Mouse (Mus musculus): ENCODE results near the gene Vcl. TPM values are rescaled to one million over a fixed set of nuclear protein-coding genes. Genes with fewer than 3 reads are reported as not detected.

Gene Vcl
- polyA plus RNA-seq, 2 experiments, result 64.1 to 67.4 TPM

GRCm38 (mm10) chr14:21082823-21083222, 153.6 kb downstream of the Vcl start:
- Histone ChIP-seq H3K36me3 (ENCODE audit: control insufficient read depth, insufficient read depth, low read length) (no peaks in the 10 kb centered on the region), H3K4me2 (replicated peaks; ENCODE audit: low read depth, low read length, severe bottlenecking) (no peak overlapping the region), H3K27me3 (ENCODE audit: control insufficient read depth, insufficient read depth, low read length) (no peaks in the 10 kb centered on the region), H3K27ac (replicated peaks; ENCODE audit: low read depth, low read length) (no peak overlapping the region), H3K9me3 (ENCODE audit: control insufficient read depth, low read length) (no peaks in the 10 kb centered on the region), H3K4me1 (ENCODE audit: control insufficient read depth, insufficient read depth, low read length) (peaks cover 24% of the 10 kb centered on the region), H3K4me3 (replicated peaks; ENCODE audit: low read length) (no peak overlapping the region), H3K9ac (ENCODE audit: low read depth, low read length, severe bottlenecking) (no peak overlapping the region)
- ATAC-seq (ENCODE audit: low FRiP score, low read depth) (no peak), DNase-seq (ENCODE audit: low spot score) (no peak)
- no peak for TF ChIP-seq POLR2A (IDR thresholded peaks at IDR 0.05; ENCODE audit: borderline replicate concordance, extremely low read depth, insufficient read depth, insufficient read length)
- 50% methylated on average over 1 of the region's 1 CpGs for WGBS

Other genes starting within 250 kb of the Vcl start
- gene Fut11, start 234.4 kb upstream of the Vcl start, polyA plus RNA-seq (2012; rRNA removed), result 22.6 and 26.7 TPM in 2 replicates
- gene Fut11, start 234.4 kb upstream of the Vcl start, polyA plus RNA-seq (2014; fragmentation: Nextera tagmentation; extraction: Ambion mirVana), result 26.9 and 29.2 TPM in 2 replicates
- gene Chchd1, start 226.4 kb upstream of the Vcl start, polyA plus RNA-seq (2012; rRNA removed), result 62.8 and 131 TPM in 2 replicates
- 187 and 202 TPM in 2 replicates for gene Chchd1, start 226.4 kb upstream of the Vcl start, polyA plus RNA-seq (2014; fragmentation: Nextera tagmentation; extraction: Ambion mirVana)
- gene Zswim8, start 221.8 kb upstream of the Vcl start, polyA plus RNA-seq (2012; rRNA removed), result 195 and 272 TPM in 2 replicates
- 38.9 and 43.7 TPM in 2 replicates for gene Zswim8, start 221.8 kb upstream of the Vcl start, polyA plus RNA-seq (2014; fragmentation: Nextera tagmentation; extraction: Ambion mirVana)
- 65.9 and 74.0 TPM in 2 replicates for gene Ndst2, start 194.8 kb upstream of the Vcl start, polyA plus RNA-seq (2012; rRNA removed)
- gene Ndst2, start 194.8 kb upstream of the Vcl start, polyA plus RNA-seq (2014; fragmentation: Nextera tagmentation; extraction: Ambion mirVana), result 36.5 and 41.4 TPM in 2 replicates
- gene Camk2g, start 135.3 kb upstream of the Vcl start, polyA plus RNA-seq (2012; rRNA removed), result 58.2 and 58.4 TPM in 2 replicates
- 58.0 and 60.5 TPM in 2 replicates for gene Camk2g, start 135.3 kb upstream of the Vcl start, polyA plus RNA-seq (2014; fragmentation: Nextera tagmentation; extraction: Ambion mirVana)
- gene Plau, start 92.7 kb upstream of the Vcl start, polyA plus RNA-seq (2012; rRNA removed), result 8.3 and 9.1 TPM in 2 replicates
- gene Plau, start 92.7 kb upstream of the Vcl start, polyA plus RNA-seq (2014; fragmentation: Nextera tagmentation; extraction: Ambion mirVana), result 3.1 and 3.4 TPM in 2 replicates
- gene Ap3m1, start 123.1 kb downstream of the Vcl start, polyA plus RNA-seq (2012; rRNA removed), result 73.9 and 76.4 TPM in 2 replicates
- 77.7 and 86.6 TPM in 2 replicates for gene Ap3m1, start 123.1 kb downstream of the Vcl start, polyA plus RNA-seq (2014; fragmentation: Nextera tagmentation; extraction: Ambion mirVana)
- gene Adk, start 123.2 kb downstream of the Vcl start, polyA plus RNA-seq (2012; rRNA removed), result 49.8 and 55.6 TPM in 2 replicates
- gene Adk, start 123.2 kb downstream of the Vcl start, polyA plus RNA-seq (2014; fragmentation: Nextera tagmentation; extraction: Ambion mirVana), result 140 and 142 TPM in 2 replicates

All from limb, embryonic 14.5 days (tissue).